Mouse (Mus musculus) embryonic facial prominence, embryonic 10.5 days (tissue): ENCODE results near the gene Rbm20. TPM values are rescaled to one million over a fixed set of nuclear protein-coding genes. Genes with fewer than 3 reads are reported as not detected.

Experiments used
- DNase-seq: peaks from one replicate; pipeline ENCODE4 v3.0.0-alpha.2; 2017; ENCODE audit warnings: low spot score
- H3K27ac ChIP-seq: fragments of 300-500 bp; sonication (generic); replicated peaks from 2 replicates; pipeline ENCODE4 v1.5.1; 2016; ENCODE audit warnings: mild to moderate bottlenecking
- H3K27me3 ChIP-seq: fragments of 300-500 bp; sonication (generic); replicated peaks from 2 replicates; pipeline ENCODE4 v1.6.1; 2016; ENCODE audit warnings: low read depth, mild to moderate bottlenecking; ENCODE audit not compliant: poor library complexity, severe bottlenecking
- H3K36me3 ChIP-seq: fragments of 300-500 bp; sonication (generic); replicated peaks from 2 replicates; pipeline ENCODE4 v1.6.1; 2016; ENCODE audit warnings: mild to moderate bottlenecking, moderate library complexity
- H3K4me1 ChIP-seq: fragments of 300-500 bp; sonication (generic); 2 replicates; pipeline ENCODE4 v1.6.1; 2016
- H3K4me3 ChIP-seq: fragments of 300-500 bp; sonication (generic); 2 replicates; pipeline ENCODE4 v1.5.1; 2016; ENCODE audit warnings: mild to moderate bottlenecking, moderate library complexity
- H3K9me3 ChIP-seq: fragments of 300-500 bp; sonication (generic); 2 replicates; pipeline ENCODE4 v1.6.1; 2016; ENCODE audit warnings: mild to moderate bottlenecking
- WGBS: fragments of 180-500 bp; shearing (Covaris S2); methylation state at CpG from one replicate; pipeline ENCODE4 v1.1.7; 2016; 5-methylcytosine and 5-hydroxymethylcytosine counted together
- polyA plus RNA-seq: library from polyadenylated mRNA; unstranded; fragments of >200 nt; fragmentation: Nextera tagmentation; extraction: Ambion mirVana; gene quantifications from 2 replicates; pipeline ENCODE4 v1.2.1, GENCODE M21; 2016

Rbm20 gene
- polyA plus RNA-seq, 1 experiment from 2014 or later = 1.2 TPM

GRCm38 (mm10) chr19:53841915-53842314 is 164.8 kb downstream of the Rbm20 start:
- H3K9me3 ChIP-seq = no peaks in the 10 kb centered on the region
- 61% methylated on average over 8 of the region's 8 CpGs for WGBS
- H3K27me3 ChIP-seq = no peaks in the 10 kb centered on the region
- H3K4me1 ChIP-seq = peaks cover 21% of the 10 kb centered on the region
- no peak overlapping the region for H3K27ac ChIP-seq
- H3K4me3 ChIP-seq = no peak overlapping the region
- DNase-seq = no peak
- H3K36me3 ChIP-seq = no peaks in the 10 kb centered on the region

DNA sequence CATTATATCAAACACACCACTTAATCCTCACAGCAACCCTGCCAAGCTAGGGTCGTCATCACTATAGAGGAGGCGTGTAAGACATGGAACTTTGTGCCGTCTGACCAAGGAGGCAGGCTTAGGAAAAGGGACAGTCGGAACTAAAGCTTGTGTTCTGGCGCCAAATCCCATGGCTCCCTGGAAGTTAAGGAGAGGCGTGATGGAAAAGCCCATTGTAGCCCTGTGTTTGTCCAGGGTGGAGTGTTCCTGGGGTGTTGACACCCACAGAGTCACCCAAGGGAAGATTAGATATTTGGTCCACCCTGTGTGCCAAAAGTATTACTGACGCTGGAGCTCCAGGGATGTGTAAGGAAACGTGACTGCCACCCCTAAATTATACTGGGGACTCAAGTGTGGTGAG is 166.9 kb downstream of the Rbm20 start:
- no peaks in the 10 kb centered on the region for H3K27me3 ChIP-seq
- no peaks in the 10 kb centered on the region for H3K36me3 ChIP-seq
- no peak overlapping the region for H3K27ac ChIP-seq
- DNase-seq = no peak
- H3K4me1 ChIP-seq = peaks cover 11% of the 10 kb centered on the region; the same call in 1 of the 2 replicates
- no peak overlapping the region for H3K4me3 ChIP-seq
- H3K9me3 ChIP-seq = no peaks in the 10 kb centered on the region
- WGBS = 92% methylated on average over 8 of the region's 8 CpGs

- no peaks in the 10 kb centered on the region for H3K36me3 ChIP-seq
- H3K9me3 ChIP-seq = no peaks in the 10 kb centered on the region
- 85% methylated on average over 10 of the region's 10 CpGs for WGBS
- H3K27ac ChIP-seq = no peak overlapping the region
- no peak overlapping the region for H3K4me3 ChIP-seq
- DNase-seq = no peak
- H3K4me1 ChIP-seq = peaks cover 37% of the 10 kb centered on the region
- H3K27me3 ChIP-seq = no peaks in the 10 kb centered on the region
These were observed 171.3 kb downstream of the Rbm20 start for GRCm38 (mm10) chr19:53848272-53848995.

DNA sequence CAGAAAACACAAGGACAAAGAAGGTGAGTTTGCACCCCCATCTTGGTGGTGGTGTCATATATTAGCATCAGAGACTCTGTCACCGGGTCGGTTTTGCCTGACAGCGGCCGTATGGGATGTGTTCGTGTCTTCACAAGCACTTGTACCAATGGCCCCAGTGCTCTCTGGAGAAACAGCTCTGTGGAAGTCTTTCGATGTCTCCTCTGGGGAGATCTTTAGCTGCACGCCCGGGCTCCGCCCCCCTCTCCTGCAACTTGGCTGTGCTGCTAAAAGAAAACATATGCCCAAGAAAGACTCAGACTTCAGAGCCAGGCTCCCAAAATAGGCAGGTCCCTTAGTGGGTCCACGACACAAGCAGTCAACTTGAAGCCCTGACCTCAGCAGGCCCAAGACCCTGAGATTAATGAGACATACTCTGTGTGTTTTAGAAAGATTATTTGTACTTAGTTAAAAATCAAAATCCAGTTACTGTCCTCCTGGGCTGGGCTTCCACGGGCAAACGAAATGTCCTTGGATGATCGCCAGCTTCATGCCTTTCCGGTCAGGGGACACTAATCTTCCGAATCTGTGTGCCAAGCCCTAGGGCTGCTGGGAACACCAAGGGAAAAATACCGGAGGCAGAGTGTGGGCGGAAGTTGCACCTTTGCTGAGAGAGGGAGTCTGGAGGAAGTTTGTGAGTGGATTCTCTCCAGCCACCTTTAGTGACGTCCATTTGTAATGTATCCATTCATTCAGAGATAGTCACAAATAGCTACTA is 173.2 kb downstream of the Rbm20 start:
- Histone ChIP-seq H3K27ac (peak overlapping the region; percentile 82), H3K27me3 (no peaks in the 10 kb centered on the region), H3K4me3 (no peak overlapping the region), H3K4me1 (peaks cover 43% of the 10 kb centered on the region), H3K36me3 (no peaks in the 10 kb centered on the region), H3K9me3 (no peaks in the 10 kb centered on the region)
- DNase-seq = peak; percentile 70
- 55% methylated on average over 18 of the region's 18 CpGs for WGBS

GRCm38 (mm10) chr19:53851352-53851751 is 174.2 kb downstream of the Rbm20 start:
- WGBS = 80% methylated on average over 13 of the region's 13 CpGs

DNA sequence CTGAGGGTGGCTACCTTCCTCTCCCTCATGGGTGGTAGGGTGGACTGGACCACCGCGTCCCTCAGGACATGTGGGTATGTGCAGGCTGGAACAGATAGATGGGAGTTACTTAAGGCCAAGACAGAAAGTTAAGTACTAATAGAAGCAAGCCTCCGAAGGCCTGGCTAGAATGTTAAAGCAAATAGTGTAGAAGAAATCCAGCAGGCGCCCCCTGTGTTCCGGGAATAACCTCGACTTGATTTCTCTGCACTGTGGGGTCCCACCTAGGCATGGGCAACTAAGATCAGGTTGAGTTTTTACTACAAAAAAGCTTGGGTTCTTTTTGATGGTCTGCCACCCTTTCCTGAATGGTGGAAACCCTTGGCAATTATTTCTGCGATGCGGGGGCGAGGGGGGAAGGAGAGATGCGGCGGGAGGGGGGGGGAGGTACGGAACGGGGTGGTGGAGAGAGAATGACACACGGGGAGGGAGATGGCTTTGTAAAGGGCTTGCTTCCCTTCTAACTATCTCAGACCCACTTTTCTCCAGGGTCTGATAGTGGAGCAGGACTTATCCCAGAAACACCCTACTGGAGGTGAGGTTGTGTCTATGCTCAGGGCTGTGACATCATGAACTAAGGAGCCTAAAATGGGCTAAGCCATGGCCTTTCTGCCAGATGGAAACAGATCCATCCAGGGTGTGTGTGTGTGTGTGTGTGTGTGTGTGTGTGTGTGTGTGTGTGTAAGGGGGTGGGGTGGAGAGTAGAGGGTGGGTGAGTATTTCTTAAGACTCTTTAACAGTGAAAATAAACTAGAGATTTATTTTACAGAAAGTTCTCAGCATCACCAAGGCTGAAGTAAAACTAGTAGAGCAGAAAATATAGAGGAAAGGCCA is 175.0 kb downstream of the Rbm20 start:
- no peaks in the 10 kb centered on the region for H3K36me3 ChIP-seq
- H3K27ac ChIP-seq = peak overlapping the region; percentile 71
- WGBS = 85% methylated on average over 14 of the region's 14 CpGs
- H3K4me3 ChIP-seq = no peak overlapping the region
- no peaks in the 10 kb centered on the region for H3K9me3 ChIP-seq
- H3K27me3 ChIP-seq = no peaks in the 10 kb centered on the region
- H3K4me1 ChIP-seq = peaks cover 49% of the 10 kb centered on the region
- DNase-seq = no peak

More at GRCm38 (mm10) chr19:53851352-53851751, 174.2 kb downstream of the Rbm20 start:
- DNase-seq = no peak
- Histone ChIP-seq H3K9me3 (no peaks in the 10 kb centered on the region), H3K27ac (peak overlapping the region; percentile 71), H3K36me3 (no peaks in the 10 kb centered on the region), H3K27me3 (no peaks in the 10 kb centered on the region), H3K4me3 (no peak overlapping the region), H3K4me1 (peaks cover 43% of the 10 kb centered on the region)

- H3K4me3 ChIP-seq = no peak overlapping the region; the same call in 1 of the 2 replicates
- WGBS = 55% methylated on average over 15 of the region's 15 CpGs
- H3K36me3 ChIP-seq = no peaks in the 10 kb centered on the region
- no peaks in the 10 kb centered on the region for H3K27me3 ChIP-seq
- DNase-seq = peak; percentile 69
- no peaks in the 10 kb centered on the region for H3K9me3 ChIP-seq
- H3K4me1 ChIP-seq = peaks cover 57% of the 10 kb centered on the region
- peak overlapping the region; percentile 71 for H3K27ac ChIP-seq
These were observed 175.8 kb downstream of the Rbm20 start for GRCm38 (mm10) chr19:53852699-53853451.

DNA sequence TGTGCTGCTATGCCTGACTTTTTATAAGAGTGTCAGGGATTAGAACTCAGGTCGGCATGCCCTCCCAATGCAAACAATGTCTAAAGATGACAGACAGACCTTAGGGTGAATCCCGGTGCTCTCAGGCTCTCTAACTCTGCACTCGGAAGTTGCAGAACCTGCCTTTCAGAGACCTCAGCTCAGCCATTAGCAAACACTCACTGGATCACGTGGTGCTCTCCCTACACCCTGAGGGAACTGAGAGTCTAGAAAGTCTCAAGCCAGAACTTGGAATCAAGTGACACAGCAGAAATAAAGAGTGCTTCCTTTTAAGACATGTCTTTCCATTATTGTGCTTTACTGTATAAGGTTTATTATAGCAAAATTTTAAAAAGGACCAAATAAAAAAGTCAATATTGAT is 177.9 kb downstream of the Rbm20 start:
- Histone ChIP-seq H3K9me3 (no peaks in the 10 kb centered on the region), H3K4me3 (no peak overlapping the region), H3K4me1 (peaks cover 75% of the 10 kb centered on the region), H3K27ac (no peak overlapping the region), H3K36me3 (no peaks in the 10 kb centered on the region), H3K27me3 (no peaks in the 10 kb centered on the region)
- WGBS = 63% methylated on average over 4 of the region's 4 CpGs
- DNase-seq = no peak

- Histone ChIP-seq H3K36me3 (no peaks in the 10 kb centered on the region), H3K27me3 (no peaks in the 10 kb centered on the region), H3K27ac (no peak overlapping the region), H3K4me1 (peaks cover 72% of the 10 kb centered on the region), H3K4me3 (no peak overlapping the region), H3K9me3 (no peaks in the 10 kb centered on the region)
- 79% methylated on average over 5 of the region's 5 CpGs for WGBS
- DNase-seq = no peak
These were observed 178.7 kb downstream of the Rbm20 start for GRCm38 (mm10) chr19:53855781-53856180.

GRCm38 (mm10) chr19:53856794-53857193 is 179.7 kb downstream of the Rbm20 start:
- DNase-seq = no peak
- no peaks in the 10 kb centered on the region for H3K36me3 ChIP-seq
- peaks cover 62% of the 10 kb centered on the region for H3K4me1 ChIP-seq
- 0 out of 2 replicates have a peak overlapping the region, but pooled peaks have one; percentile 57 for H3K27ac ChIP-seq
- no peaks in the 10 kb centered on the region for H3K9me3 ChIP-seq
- no peak overlapping the region for H3K4me3 ChIP-seq
- 83% methylated on average over 9 of the region's 9 CpGs for WGBS
- no peaks in the 10 kb centered on the region for H3K27me3 ChIP-seq

- H3K27me3 ChIP-seq = no peaks in the 10 kb centered on the region
- WGBS = 89% methylated on average over 6 of the region's 6 CpGs
- no peaks in the 10 kb centered on the region for H3K9me3 ChIP-seq
- H3K27ac ChIP-seq = peak overlapping the region; percentile 57; the same call in 1 of the 2 replicates
- peaks cover 60% of the 10 kb centered on the region for H3K4me1 ChIP-seq
- no peak overlapping the region for H3K4me3 ChIP-seq
- H3K36me3 ChIP-seq = no peaks in the 10 kb centered on the region
- DNase-seq = no peak
These were observed 180.9 kb downstream of the Rbm20 start for GRCm38 (mm10) chr19:53857962-53858361.

DNA sequence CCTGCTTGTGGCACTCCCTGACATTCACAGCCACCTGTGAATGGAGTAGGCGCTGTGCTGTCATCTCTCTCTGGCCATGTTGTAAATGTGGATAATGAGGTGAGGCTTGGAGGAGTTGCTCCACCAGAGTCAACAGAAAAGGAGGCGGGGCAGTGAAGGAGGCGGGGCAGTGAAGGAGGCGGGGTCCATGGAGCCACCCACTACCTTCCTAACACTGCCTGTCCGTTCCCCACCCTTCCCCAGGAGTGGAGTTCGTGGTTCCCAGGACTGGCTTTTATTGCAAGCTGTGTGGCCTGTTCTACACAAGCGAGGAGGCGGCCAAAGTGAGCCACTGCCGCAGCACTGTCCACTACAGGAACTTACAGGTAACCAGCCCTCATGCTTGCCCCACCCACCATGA is 182.0 kb downstream of the Rbm20 start:
- 0 out of 2 replicates have a peak overlapping the region, but pooled peaks have one; percentile 21 for H3K27ac ChIP-seq
- H3K9me3 ChIP-seq = no peaks in the 10 kb centered on the region
- H3K36me3 ChIP-seq = no peaks in the 10 kb centered on the region
- no peaks in the 10 kb centered on the region for H3K27me3 ChIP-seq
- DNase-seq = peak; percentile 32
- H3K4me3 ChIP-seq = no peak overlapping the region
- H3K4me1 ChIP-seq = peaks cover 50% of the 10 kb centered on the region
- WGBS = 23% methylated on average over 9 of the region's 9 CpGs
